Mouse (Mus musculus) heart, embryonic 15.5 days (tissue): ENCODE data around the gene Atg7. TPM values are rescaled to one million over a fixed set of nuclear protein-coding genes. Genes with fewer than 3 reads are reported as not detected.
"Not testable (repeated sequence)": the region's sequence is repeated elsewhere in the genome, so short reads cannot be mapped to it uniquely, and the experiment has no call there.

Experiments used
- ATAC-seq: fragments of 200-750 bp; cut with Nextera tagmentation; replicated peaks from 2 replicates; pipeline ENCODE4 v1.8.0; 2017; ENCODE audit warnings: low read depth, moderate TSS enrichment; ENCODE audit not compliant: insufficient number of reproducible peaks, insufficient read depth, low FRiP score
- H3K27ac ChIP-seq: fragments of 300-500 bp; sonication (generic); 2 replicates; pipeline ENCODE4 v1.5.1; 2015; ENCODE audit warnings: mild to moderate bottlenecking, inconsistent platforms
- H3K27me3 ChIP-seq: fragments of 300-500 bp; sonication (generic); 2 replicates; pipeline ENCODE4 v1.6.1; 2015; ENCODE audit warnings: inconsistent platforms
- H3K36me3 ChIP-seq: fragments of 300-500 bp; sonication (generic); 2 replicates; pipeline ENCODE4 v1.6.1; 2015; ENCODE audit warnings: mild to moderate bottlenecking, inconsistent platforms
- H3K4me1 ChIP-seq: fragments of 300-500 bp; sonication (generic); replicated peaks from 2 replicates; pipeline ENCODE4 v1.6.1; 2015; ENCODE audit warnings: inconsistent platforms
- H3K4me2 ChIP-seq: fragments of 300-500 bp; sonication (generic); 2 replicates; pipeline ENCODE4 v1.6.1; 2015; ENCODE audit warnings: inconsistent platforms, mild to moderate bottlenecking, moderate library complexity
- H3K4me3 ChIP-seq: fragments of 300-500 bp; sonication (generic); 2 replicates; pipeline ENCODE4 v1.5.1; 2015; ENCODE audit warnings: mild to moderate bottlenecking, inconsistent platforms
- H3K9ac ChIP-seq: fragments of 300-500 bp; sonication (generic); 2 replicates; pipeline ENCODE4 v1.6.1; 2015; ENCODE audit warnings: mild to moderate bottlenecking, inconsistent platforms
- H3K9me3 ChIP-seq: fragments of 300-500 bp; sonication (generic); replicated peaks from 2 replicates; pipeline ENCODE4 v1.6.1; 2016; ENCODE audit warnings: inconsistent platforms
- WGBS: fragments of 180-500 bp; shearing (Covaris S2); methylation state at CpG from one replicate; pipeline ENCODE4 v1.1.7; 2015; ENCODE audit warnings: mixed read lengths; 5-methylcytosine and 5-hydroxymethylcytosine counted together
- polyA plus RNA-seq: library from polyadenylated mRNA; unstranded; fragments of >200 nt; fragmentation: Nextera tagmentation; extraction: Ambion mirVana; gene quantifications from 2 replicates; pipeline ENCODE4 v1.2.1, GENCODE M21; 2015

The Atg7 gene
- polyA plus RNA-seq: 15.1 and 18.9 TPM in 2 replicates

DNA sequence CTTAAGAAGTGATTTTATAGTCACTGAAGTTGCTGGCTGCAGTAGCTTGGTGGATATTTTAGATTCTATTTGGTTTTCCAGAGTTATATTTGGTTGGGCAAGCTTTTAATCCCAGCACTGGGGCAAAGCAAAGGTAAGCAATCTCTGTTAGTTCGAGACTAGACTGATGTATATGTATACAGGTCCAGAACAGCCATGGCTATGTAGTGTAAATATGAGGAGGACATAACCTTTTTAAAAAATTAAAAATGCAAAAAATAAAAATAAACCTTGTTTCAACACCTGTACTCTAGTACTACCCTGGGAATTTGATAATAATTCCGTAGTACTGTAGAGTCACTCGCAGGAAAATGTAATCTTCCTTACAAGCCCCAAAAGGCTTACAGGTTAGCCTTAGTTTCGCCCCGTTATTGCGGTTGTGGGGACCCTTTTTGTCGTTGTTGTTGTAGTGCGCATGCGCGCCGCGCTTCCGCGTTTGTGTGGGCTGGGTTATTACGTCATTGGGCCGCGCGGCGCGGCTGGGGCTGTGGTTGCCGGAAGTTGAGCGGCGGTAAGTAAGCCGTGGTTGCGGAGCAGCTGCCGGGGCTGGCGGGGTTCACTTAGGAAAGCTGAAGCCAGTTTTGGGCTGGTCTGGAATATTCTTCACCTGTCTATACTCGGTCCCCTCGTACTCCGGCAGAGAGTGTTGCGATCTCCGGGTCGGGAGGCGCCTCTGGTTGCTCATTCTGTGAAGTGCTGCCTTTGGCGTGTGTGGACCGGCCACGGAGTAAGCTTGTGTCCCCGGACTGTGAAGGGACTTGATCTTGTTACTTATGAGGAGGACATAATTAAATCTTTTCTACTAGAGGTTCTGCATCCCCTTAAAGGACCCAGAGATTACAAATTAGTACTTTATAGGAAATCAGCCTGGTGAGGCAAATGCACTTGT, at the start of gene Atg7:
TSS of gene Atg7 (plus strand) at position 497 of the 928 bp plus-strand sequence.
- Histone ChIP-seq H3K36me3 (no peaks in the 10 kb centered on the region), H3K4me1 (peaks cover 13% of the 10 kb centered on the region), H3K9me3 (no peaks in the 10 kb centered on the region), H3K4me2 (peak within 1 kb of the TSS; percentile 79), H3K4me3 (peak within 1 kb of the TSS; percentile 57), H3K9ac (peak within 1 kb of the TSS; percentile 55), H3K27me3 (no peaks in the 10 kb centered on the region), H3K27ac (0 out of 2 replicates have a peak within 1 kb of the TSS, but pooled peaks have one; percentile 1)
- WGBS: under 1% methylated on average over 38 of the region's 38 CpGs
- ATAC-seq: peak; percentile 82

DNA sequence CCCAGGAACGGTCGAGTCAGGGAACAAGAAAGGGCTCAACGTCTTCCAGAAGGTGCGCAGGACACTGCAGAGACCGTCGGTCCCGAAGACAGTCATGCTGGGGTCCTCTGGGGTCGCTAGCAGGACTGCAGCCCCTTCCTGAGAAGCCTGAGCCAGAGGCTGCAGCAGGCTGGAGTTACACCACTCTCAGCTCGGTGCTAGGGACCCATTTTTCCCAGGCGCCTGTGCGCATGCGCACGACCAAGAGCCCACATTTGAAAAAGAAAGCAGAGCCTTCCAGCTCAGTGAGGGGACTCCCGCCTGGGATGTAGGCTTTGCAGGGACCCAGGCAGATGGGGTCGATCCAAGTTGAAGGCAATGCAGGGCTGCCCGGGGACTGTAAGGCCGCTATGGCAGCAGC, 28.8 kb upstream of the Atg7 start:
- H3K4me3 ChIP-seq, H3K4me2 ChIP-seq, ATAC-seq, H3K27me3 ChIP-seq, H3K36me3 ChIP-seq, H3K4me1 ChIP-seq, H3K9ac ChIP-seq, H3K27ac ChIP-seq, H3K9me3 ChIP-seq: not testable (repeated sequence)
- 2% methylated on average over 7 of the region's 17 CpGs for WGBS

DNA sequence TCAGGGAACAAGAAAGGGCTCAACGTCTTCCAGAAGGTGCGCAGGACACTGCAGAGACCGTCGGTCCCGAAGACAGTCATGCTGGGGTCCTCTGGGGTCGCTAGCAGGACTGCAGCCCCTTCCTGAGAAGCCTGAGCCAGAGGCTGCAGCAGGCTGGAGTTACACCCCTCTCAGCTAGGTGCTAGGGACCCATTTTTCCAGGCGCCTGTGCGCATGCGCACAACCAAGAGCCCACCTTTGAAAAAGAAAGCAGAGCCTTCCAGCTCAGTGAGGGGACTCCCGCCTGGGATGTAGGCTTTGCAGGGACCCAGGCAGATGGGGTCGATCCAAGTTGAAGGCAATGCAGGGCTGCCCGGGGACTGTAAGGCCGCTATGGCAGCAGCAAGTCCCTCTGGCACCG, 9.0 kb upstream of the Atg7 start:
- not testable (repeated sequence) for H3K27ac ChIP-seq, ATAC-seq, H3K9ac ChIP-seq, H3K9me3 ChIP-seq, H3K4me1 ChIP-seq, H3K36me3 ChIP-seq, H3K27me3 ChIP-seq, H3K4me2 ChIP-seq, H3K4me3 ChIP-seq
- no CpG with 5 or more reads among the region's 14 CpGs for WGBS

DNA sequence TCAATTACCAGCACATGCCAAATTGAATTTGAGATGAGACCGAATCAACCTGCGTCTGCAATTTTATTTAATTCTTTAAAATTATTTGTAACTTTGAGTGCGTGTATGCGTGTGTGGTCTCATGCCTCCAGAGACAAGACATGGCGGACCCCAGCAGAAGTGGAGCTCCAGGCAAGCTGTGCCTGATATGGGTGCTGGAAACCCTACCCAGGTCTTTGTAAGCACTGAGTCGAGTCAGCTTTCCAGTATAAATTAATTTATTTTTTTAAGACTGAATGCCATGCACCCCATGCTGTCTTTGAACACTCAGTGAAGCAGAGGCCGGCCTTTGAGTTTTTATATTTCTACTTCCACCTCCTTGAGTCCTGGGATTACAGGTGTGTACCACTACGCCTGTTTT, 819 bp downstream of the Atg7 start:
- peak overlapping the region; percentile 79 for H3K4me2 ChIP-seq
- H3K27ac ChIP-seq: 0 out of 2 replicates have a peak overlapping the region, but pooled peaks have one; percentile 1
- H3K9me3 ChIP-seq: no peaks in the 10 kb centered on the region
- 44% methylated on average over 8 of the region's 8 CpGs for WGBS
- peak overlapping the region; percentile 57 for H3K4me3 ChIP-seq
- no peak for ATAC-seq
- H3K9ac ChIP-seq: peak overlapping the region; percentile 55
- H3K27me3 ChIP-seq: no peaks in the 10 kb centered on the region
- peaks cover 13% of the 10 kb centered on the region for H3K4me1 ChIP-seq
- no peaks in the 10 kb centered on the region for H3K36me3 ChIP-seq

DNA sequence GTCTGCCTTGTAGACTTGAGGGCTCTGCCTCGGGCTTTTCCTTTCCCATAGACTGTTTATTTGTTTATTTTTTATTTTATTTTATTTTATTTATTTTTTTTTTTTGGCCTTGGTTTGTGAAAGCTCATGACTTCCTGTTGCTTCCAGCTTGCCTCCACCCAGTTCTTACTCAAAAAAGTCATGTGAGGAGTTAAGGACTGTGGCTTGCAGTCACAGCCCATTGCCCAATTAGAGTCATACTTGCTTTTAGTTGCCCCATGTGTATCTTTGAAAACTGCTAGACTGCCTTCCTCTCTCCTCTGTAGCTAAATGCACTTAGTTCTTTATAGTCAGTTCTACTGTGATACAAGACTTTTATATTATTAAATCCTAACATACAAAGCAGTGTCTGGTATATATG, 1.6 kb downstream of the Atg7 start:
- H3K9ac ChIP-seq: no peak overlapping the region
- no peaks in the 10 kb centered on the region for H3K27me3 ChIP-seq
- H3K4me3 ChIP-seq: no peak overlapping the region
- 91% methylated on average over 1 of the region's 1 CpGs for WGBS
- no peak for ATAC-seq
- no peaks in the 10 kb centered on the region for H3K9me3 ChIP-seq
- H3K4me1 ChIP-seq: peaks cover 13% of the 10 kb centered on the region
- no peak overlapping the region for H3K27ac ChIP-seq
- no peak overlapping the region for H3K4me2 ChIP-seq
- no peaks in the 10 kb centered on the region for H3K36me3 ChIP-seq

DNA sequence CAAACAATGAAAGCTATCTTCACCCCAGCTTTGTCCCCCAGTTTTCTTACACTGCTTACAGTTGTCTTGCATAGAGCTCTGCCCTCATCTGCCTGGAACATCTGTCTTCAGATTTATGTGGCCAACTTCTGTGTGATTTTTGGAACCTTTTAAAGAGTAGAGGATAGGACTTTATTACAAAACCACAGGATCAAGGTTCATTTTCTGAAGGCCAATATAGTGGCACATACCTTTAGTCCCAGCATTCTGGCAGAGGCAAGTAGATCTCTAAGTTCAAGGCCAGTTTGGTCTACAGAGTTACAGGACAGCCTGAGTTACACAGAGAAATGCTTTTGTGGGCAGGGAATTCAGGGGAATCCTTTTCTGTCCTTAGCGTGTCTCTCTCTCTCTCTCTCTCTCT, 3.3 kb downstream of the Atg7 start:
- no peaks in the 10 kb centered on the region for H3K36me3 ChIP-seq
- H3K4me2 ChIP-seq: no peak overlapping the region
- no peak overlapping the region for H3K4me3 ChIP-seq
- no peaks in the 10 kb centered on the region for H3K27me3 ChIP-seq
- ATAC-seq: no peak
- H3K9ac ChIP-seq: no peak overlapping the region
- H3K27ac ChIP-seq: no peak overlapping the region
- H3K9me3 ChIP-seq: no peaks in the 10 kb centered on the region
- H3K4me1 ChIP-seq: peaks cover 13% of the 10 kb centered on the region
- WGBS: 80% methylated on average over 1 of the region's 1 CpGs

DNA sequence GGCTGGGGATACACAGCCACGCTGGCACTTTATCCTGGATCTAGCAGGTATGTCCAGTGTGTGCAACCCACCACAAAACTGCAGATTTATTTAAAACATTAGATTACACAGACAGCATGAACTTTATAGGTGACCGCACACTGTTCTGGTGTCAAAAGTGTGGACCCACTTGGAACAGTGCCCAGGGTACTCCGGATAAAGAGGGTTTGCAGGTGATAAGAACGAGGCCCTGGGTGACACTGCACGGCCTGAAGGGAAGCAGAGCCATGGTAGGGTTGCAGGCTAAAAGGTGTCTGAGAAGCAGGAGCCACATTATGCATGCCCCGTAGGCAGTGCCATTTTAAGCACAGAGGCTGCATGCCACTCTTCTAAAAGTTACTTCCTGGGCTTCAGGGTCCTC, 4.1 kb downstream of the Atg7 start:
- no peaks in the 10 kb centered on the region for H3K36me3 ChIP-seq
- peaks cover 16% of the 10 kb centered on the region for H3K4me1 ChIP-seq
- H3K4me2 ChIP-seq: no peak overlapping the region
- no peak overlapping the region for H3K27ac ChIP-seq
- H3K27me3 ChIP-seq: no peaks in the 10 kb centered on the region
- no peak overlapping the region for H3K9ac ChIP-seq
- no peak overlapping the region for H3K4me3 ChIP-seq
- no peak for ATAC-seq
- no peaks in the 10 kb centered on the region for H3K9me3 ChIP-seq
- WGBS: 45% methylated on average over 6 of the region's 6 CpGs

DNA sequence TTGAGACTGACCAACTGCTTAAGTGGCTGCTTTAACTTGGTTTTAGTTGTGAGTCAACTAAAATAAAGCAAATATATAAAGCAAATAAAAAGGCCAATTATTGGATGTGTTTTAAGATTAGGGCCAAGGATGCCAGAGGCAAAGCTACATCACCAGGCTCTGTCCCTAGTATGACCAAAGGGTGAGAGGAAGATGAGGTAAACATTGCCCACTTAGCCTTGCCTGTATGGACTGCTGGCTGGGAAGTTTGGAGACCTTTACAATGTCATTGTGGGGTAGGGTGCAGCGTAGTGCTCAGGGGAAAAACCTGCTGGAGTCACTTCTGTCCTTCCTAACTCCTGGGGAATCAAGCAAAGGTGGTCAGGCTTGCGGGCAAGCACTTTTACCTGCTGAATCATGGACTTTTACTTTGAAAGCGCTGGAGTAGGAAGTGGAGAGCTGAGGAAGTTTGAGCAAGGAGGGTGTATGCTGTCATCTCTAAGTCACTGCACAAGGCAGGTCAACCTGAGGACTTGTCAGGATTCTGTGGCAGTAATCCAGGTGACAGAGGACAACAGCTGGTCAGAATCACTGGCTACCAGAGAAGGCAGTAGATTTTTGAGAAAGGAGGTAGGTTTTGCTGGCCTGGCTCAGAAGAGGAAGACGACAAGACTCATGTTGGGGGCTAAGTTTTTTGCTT, 5.6 kb downstream of the Atg7 start:
- no peak overlapping the region for H3K9ac ChIP-seq
- H3K4me1 ChIP-seq: peaks cover 16% of the 10 kb centered on the region
- no peak overlapping the region for H3K4me2 ChIP-seq
- H3K9me3 ChIP-seq: no peaks in the 10 kb centered on the region
- no peak for ATAC-seq
- no peak overlapping the region for H3K27ac ChIP-seq
- no peaks in the 10 kb centered on the region for H3K27me3 ChIP-seq
- H3K36me3 ChIP-seq: no peaks in the 10 kb centered on the region
- WGBS: 77% methylated on average over 4 of the region's 4 CpGs
- H3K4me3 ChIP-seq: no peak overlapping the region

DNA sequence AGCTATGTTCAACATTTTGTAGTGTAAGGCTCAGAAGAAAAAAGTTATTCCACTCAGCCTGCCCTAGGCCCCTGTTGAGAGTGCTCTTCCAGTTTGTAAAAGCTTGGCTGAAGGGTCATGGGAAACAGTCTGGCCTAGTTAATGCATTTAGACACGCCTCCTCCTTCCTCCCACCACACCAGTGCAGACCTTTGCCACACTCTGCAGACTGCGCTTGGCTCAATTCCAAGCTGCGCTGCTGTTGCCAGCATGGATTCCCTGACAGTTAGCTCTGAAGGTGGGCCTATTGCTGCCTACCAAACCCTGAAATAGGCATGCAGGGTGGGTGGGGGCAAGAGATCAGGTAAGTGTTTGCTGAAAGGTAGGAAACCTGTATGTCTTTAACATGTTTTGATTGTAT, 9.3 kb downstream of the Atg7 start:
- H3K27ac ChIP-seq: no peak overlapping the region
- H3K4me2 ChIP-seq: no peak overlapping the region
- no peaks in the 10 kb centered on the region for H3K9me3 ChIP-seq
- no peak overlapping the region for H3K9ac ChIP-seq
- H3K4me1 ChIP-seq: peaks cover 7% of the 10 kb centered on the region
- ATAC-seq: no peak
- H3K36me3 ChIP-seq: no peaks in the 10 kb centered on the region
- 59% methylated on average over 3 of the region's 3 CpGs for WGBS
- no peaks in the 10 kb centered on the region for H3K27me3 ChIP-seq
- H3K4me3 ChIP-seq: no peak overlapping the region

DNA sequence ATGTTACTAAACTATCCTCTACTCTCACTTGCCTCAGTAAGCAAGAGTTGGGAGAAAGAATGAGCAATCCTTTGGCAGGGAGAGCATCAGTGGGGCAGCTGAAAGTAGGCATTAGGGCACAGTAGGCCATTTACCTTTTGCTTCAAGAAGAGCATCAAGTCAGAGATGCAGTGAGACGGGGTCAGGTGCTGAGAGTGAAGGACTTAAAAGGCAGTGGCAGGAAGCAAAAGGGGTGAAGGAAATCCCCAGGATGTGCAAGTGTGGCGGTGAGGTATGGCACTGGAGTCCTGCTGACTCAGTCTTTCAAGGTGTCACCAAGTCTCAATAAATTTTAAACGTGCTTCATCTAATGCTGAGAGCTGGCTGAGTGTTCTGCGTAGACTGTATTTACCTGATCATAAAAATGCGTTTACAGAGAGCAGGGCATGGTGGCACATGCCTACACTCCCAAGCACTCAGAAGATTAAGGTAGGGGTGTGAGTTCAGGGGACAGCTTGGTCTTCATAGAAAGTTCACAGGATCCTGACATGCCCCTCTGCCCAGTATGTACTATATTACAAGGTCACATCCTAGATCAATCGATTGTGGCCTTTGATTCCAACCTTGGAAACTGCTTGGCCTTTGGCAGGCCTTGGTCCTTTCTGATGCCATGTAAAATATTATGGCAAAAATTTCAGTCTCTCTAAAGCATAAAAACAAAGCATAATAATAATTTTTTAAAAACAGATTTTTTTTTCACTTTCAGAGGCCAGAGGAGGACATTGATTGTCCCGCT, 14.1 kb downstream of the Atg7 start:
- Histone ChIP-seq H3K36me3 (no peaks in the 10 kb centered on the region), H3K4me3 (no peak overlapping the region), H3K9me3 (no peaks in the 10 kb centered on the region), H3K27ac (no peak overlapping the region), H3K9ac (no peak overlapping the region), H3K4me2 (no peak overlapping the region), H3K4me1 (peaks cover 5% of the 10 kb centered on the region; the same call in 1 of the 2 replicates), H3K27me3 (no peaks in the 10 kb centered on the region)
- no peak for ATAC-seq
- WGBS: 87% methylated on average over 7 of the region's 7 CpGs

DNA sequence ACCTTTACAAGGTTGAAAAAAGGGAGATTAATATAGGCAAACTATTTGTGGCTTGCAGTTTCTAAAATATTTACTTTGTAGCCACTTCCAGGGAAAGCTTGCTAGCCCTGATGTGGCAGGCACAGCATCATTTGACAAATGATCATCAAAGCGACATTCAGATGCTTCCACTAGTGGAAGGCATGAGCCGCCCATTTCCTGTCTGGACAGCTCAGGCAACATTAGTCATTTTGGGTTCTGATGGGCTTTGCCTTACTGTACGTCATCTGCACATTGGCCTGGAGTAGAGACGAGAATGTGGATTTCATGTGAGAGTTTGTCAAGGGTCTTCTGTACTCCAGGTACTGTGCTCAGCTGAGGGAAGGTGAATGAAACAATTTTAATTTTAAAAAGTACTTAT, 14.9 kb downstream of the Atg7 start:
- Histone ChIP-seq H3K27me3 (no peaks in the 10 kb centered on the region), H3K27ac (no peak overlapping the region), H3K9me3 (no peaks in the 10 kb centered on the region), H3K4me2 (no peak overlapping the region), H3K9ac (no peak overlapping the region), H3K4me3 (no peak overlapping the region), H3K36me3 (no peaks in the 10 kb centered on the region), H3K4me1 (peaks cover 3% of the 10 kb centered on the region; the same call in 1 of the 2 replicates)
- no peak for ATAC-seq
- 79% methylated on average over 4 of the region's 4 CpGs for WGBS
